Mouse (Mus musculus): ENCODE results near the gene Slc2a9. TPM values are rescaled to one million over a fixed set of nuclear protein-coding genes. Genes with fewer than 3 reads are reported as not detected.

Slc2a9 gene
- total RNA-seq, 2 experiments from 2014 or later, result 0.85 to 2.9 TPM

DNA sequence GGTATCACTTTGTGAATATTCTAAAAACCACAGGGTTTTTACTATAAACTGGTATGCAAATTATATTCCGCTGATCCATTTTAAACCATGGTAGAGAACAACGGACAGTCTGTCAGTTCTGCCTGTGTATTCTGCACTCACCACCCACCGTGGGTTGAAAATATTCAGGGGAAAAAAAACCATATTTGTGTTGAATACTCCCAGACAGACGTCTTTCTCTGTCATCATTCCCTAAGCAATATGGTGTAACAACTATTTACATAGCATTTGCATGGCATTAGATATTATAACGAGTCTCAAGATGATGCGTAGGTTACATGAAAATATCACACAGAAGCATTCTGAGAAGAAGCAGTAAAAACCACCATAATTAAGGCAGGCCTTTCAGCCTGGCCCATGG is 84.1 kb downstream of the Slc2a9 start:
- no peak for DNase-seq
- intact Hi-C loops (cut with DNase I), result no loop called here

DNA sequence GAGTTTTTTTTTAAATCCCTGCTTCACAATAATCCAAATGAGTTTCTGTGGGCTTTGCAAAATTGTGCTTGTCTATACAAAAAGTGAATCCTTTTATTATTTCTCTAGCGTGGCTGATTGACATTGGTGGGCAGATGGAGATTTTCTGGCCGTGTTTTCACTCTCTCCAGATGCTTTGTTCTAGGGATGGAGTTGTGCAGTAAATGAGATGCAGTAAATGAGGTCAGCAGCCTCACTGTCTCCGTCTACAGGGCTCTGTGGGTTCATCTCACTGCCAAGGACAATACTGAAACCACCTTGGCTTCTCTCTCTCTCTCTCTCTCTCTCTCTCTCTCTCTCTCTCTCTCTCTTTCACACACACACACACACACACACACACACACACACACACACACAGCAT is 99.3 kb downstream of the Slc2a9 start:
- DNase-seq, result no peak
- intact Hi-C loops (cut with DNase I), result no loop called here

DNA sequence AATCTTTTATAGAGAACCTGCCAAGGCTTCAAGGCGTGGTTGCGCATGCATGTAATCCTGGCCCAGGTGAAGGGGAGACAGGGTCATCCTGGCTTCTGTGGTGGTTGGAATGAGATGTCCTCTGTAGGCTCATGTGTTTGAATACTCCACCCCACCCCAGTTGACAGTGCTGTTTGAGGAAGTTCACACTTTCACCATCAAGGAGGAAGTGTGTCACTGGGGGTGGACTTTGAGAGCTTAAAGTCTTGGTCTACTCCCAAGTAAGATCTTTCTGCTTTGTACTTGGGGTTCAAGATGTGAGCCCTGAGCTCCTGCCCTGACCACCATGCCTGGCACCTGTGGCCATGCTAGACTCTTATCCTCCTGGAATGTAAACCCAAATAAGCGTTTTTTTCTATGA is 100.7 kb downstream of the Slc2a9 start:
- no peak for DNase-seq
- intact Hi-C loops (cut with DNase I), result no loop called here

DNA sequence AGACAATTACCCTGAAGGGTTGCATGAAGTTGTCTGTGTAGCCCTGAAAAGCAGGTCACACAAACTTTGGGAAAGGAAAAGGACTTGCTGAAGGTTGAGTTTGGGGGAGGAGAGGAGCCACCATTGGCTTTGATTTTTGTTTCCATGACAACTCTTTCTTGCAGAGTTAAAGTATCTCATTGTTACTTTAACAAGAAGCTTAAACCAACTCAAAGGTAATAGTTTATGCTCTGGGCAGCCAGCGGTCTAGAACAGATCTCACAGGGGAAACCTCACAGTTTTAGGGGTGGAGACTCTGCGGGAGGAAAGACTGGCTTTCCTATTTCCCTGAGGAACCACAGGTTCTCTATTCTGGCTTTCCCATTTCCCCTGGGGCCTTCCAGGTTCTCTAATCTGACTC is 114.1 kb downstream of the Slc2a9 start:
- intact Hi-C loops (cut with DNase I), result no loop called here
- no peak for DNase-seq

DNA sequence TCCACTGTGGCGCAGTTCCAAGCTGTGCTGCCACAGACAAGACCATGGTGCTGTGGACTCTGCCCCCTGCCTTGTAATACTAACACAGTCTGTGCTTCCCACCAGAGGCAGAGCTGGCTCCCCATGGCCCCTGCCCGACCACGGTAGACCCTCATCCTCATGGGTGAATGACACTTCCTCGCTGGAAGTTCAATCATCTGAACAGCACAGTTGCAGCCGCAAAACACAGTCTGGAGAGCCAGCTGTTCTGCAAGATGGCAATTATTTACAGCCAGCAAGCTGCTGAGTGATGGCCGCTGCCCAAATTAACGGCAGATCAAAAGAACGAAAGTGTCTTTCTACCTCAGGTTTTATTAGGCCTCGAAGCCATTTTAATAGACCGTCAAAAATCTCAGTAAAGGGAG is 114.5 kb downstream of the Slc2a9 start:
- intact Hi-C loops (cut with DNase I), result no loop called here

DNA sequence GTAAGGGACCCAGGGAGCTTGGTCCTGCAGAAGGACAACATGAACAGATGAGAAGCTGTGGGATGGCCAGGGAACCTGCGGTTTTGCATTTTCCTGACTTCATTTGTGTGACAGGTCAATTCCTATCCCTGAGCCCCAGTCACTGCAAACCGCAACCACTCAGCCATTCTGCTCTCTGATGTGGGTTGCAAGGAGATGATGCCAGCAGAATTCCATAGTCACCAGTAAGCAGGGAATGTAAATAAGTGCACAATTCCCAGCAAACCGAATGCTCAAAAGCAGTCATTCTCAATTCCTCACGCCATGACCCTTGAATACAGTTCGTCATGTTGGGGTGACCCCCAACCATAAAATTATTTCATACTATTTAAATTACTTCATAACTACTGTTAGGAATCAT is 123.0 kb downstream of the Slc2a9 start:
- DNase-seq, result no peak
- intact Hi-C loops (cut with DNase I), result no loop called here

More for the DNA sequence above, 114.5 kb downstream of the Slc2a9 start:
- no peak for DNase-seq

DNA sequence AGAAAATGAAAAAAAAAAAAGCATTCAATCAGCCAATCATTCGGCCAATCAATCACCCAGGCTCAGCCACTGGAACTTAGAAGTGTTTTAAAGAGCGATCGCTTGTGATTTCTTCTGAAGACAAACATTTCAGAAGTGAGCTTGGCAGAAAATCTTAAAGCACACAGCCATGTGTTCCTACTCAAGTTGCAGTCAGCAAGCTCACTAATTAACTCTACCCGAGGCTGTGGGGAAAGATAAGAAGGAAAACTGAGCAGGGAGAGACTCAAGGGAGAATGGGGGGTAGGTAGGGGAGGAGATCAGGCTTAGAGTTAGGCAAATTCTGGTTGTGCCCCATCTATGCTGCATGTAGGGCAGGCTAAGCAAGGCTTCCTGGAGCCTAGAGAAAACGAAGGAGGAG is 130.6 kb downstream of the Slc2a9 start:
- no peak for DNase-seq
- intact Hi-C loops (cut with DNase I), result no loop called here

DNA sequence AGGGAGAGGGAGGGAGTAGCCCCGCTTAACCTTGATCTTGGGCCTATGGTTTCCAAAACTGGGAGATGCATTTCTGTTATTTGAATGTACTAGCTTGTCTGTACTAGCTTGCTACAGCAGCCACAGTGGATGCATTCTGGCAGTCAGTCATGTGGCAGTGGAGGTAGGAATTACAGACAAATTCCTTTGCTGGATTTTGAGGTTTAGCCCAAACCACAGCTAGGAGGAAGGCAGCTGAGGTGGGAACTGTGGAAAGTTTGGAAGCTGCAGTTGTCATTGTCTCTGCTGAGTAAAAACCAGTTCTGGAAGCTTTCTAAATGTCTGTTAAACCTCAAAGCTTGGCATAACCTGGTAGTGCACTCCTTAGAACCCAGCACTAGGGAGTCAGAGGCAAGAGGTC is 131.6 kb downstream of the Slc2a9 start:
- DNase-seq, result no peak
- intact Hi-C loops (cut with DNase I), result no loop called here

DNA sequence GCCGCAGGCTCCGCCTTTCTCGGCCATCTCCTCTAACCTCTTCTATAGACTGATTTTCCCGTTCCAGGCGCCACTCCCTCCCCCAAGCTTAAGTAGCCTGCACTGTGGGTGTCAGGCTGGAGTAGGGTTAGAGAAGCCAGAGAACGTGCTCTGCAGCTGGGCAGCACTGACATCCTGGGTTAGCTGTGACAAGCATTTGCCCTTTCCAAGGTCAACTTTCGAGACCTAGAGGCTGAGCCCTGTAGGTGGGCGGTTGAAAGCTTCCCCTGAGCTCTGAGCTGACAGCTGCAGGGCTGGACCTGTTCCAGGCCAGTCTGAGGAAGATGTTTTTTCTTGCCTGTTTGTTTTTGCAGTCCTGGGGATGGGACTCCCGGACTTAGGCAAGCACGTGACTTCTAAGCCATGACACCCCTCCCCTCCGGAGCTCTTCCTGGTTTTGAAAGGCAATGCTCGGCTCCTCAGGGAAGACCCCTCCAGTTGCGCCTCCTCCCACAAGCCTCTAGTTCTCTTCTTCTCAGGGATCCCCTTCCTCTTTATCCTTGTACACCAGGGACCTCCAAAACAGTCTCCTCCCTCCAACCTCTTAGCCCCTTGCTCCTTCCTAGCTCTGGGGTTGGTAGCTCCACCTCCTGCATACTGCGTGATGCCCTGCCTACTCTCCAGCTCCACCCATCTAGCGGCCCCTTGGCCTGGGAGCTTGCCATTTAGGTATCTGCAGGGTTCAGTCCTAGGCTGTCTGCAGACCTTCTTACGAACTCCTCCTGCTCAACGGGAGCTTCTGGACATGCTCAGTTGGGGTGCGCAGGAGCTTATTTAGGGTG is 136.1 kb downstream of the Slc2a9 start:
- intact Hi-C loops (cut with DNase I), result no loop called here

DNA sequence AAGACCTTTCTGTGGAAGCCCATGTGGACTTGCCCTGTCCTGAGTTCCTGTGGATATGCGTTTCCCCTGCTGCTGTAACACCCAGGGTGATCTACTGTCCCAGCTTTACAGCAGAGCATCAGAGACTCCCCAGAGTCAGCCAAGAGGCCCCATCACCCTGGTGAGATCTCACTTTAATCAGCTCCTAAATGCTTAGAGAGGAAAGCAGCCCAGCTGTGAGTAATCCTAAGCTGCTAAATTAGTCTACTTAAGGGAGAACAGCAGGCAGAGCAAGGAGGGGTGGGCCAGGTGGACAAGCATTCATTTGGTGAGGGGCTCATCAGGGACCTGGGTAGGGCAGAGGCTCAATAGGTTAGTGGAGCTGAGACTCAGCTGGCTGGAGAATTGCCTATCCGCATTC is 137.4 kb downstream of the Slc2a9 start:
- intact Hi-C loops (cut with DNase I), result no loop called here
- no peak for DNase-seq

More for the DNA sequence above, 136.1 kb downstream of the Slc2a9 start:
- peak; percentile 56 to 65 for DNase-seq

DNA sequence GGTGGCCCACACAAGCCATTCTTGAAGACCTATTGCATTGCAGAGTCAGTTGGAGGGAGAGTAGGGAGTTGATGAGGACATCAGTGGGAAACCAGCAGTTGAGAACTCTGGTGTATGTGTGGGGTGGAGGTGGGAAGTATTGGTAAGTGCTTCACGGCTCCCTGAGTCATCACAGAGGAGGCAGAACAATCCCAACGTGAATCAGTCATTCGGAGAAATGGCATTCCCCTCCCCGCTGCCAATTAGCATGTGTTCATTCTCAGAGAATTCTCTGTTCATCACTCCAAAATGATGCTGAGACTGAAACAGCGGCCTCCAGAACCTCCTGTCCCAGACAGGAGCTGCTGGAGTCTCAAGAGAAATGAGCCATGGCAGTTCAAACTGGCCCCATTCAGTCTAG is 138.5 kb downstream of the Slc2a9 start:
- intact Hi-C loops (cut with DNase I), result no loop called here

DNA sequence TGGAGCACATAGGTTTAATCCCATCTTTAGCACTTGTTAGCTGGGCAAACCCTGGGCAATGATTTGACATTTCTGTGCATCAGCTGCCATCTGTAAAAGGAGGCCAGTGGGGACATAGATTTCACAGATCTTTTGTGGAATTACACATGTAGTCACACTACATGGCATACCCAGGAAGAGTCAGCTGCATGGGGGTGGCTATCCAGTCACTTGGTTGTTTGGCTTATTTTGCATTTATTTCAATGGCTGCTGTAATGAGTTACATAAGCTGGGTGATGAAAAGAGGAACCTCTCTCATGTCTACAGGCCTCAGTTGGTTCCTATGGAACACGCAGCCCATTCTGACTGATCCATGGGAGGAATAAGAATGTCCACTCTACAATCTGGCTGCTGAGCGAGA is 143.2 kb downstream of the Slc2a9 start:
- intact Hi-C loops (cut with DNase I), result no loop called here
- no peak for DNase-seq

More for the DNA sequence above, 138.5 kb downstream of the Slc2a9 start:
- DNase-seq, result no peak

DNA sequence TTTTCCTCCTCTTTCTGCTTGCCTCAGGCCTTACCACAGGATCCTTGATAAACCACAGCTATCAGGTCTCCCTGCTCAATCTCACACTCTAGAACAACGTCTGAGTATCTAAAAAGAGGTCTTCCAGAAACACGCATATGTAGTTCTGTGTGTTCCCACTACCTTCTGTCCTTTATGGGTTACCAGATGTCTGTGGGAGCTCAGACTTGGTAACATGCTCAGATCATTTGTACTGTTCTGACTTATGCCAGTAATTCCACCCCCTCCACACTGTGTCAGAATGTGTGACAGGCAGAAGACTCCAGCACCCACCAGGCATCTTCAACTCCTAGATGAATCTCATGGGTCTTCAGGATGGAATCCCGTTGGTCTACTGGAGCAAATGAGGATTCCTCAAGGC is 146.0 kb downstream of the Slc2a9 start:
- intact Hi-C loops (cut with DNase I), result no loop called here
- DNase-seq, result no peak

DNA sequence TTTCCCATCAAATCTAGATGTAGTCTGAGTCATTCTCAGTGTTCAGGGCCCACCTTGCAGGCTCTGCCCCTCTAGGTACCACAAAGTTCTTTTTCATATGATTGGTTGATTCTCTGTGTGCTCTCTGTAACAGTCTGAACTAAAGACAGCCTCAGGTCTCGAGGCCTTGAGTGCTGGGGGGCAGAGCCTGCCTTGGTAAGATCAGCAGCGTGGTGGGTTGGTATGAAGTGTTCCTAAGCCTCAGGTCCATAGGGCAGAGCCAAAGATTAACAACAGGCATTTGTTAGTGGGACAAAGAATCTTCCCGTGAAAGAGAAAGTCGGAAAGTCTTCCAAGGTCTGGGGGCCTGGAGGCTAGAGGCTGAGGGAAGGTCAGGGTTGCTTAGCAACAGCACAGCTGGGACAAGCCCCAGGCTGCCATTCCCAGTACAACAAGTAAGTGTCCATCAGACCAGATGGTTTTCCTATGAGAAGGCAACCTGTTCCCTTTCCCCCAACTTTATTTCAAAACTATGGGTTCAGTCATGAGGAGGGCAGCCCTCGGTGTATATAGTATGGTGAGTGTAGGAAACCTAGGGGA is 152.5 kb downstream of the Slc2a9 start:
- no peak for DNase-seq
- intact Hi-C loops (cut with DNase I), result no loop called here

DNA sequence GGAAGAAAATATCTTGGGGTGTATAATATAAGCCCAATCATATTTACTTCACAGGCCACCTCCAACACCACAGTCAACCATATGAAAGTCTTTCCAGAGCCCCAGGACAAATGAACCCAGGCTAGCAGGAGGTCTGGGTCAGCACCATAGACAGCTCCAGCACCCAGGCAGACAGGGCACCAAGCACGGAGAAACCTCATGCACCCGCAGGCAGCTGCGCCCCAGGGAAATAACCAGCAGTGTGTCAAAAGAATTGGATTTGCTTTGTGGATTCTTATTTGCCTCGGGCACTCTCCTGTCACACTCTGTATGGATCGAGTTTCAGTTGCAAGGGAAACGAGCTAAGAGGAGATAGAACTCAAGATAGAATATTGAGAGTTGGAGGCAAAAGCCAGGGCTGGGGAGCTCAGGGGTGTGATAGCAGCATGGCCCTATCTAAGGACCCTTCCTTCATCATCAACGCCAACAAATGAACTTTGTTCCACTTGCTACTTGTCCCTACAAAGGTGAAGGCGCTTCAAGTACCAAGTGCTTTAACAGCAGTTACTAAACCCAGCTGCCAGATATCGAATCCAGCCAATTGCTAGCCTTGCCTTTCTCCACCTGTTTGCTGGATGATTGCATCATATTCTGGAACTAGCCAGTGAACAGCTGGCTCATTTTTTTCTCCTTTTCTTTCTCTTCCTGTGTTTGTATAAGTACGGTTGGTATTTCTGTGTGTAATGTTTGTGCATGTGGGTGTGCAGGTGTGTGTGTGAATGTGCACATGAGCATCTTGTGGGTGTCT is 156.1 kb downstream of the Slc2a9 start:
- intact Hi-C loops (cut with DNase I), result no loop called here
- DNase-seq, result peak; percentile 21 to 55

DNA sequence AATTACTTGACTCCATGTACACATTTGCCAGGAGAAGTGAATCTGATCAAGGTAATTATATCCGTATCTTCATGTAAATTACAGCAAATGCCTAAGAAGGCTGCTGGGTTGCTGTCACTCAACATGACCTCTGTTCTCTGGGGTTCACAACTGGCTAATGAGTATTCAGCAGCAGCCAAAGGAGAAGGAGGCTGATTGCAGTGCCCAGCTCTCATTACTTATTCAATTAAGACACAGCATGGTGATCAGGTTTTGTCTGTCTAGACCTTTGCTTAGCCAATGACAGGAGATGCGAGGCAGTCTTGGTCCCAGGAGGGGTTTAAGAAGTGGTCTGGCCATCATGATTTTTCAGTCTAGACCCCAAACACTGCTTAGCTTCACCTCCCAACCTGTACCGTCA is 159.8 kb downstream of the Slc2a9 start:
- DNase-seq, result no peak
- intact Hi-C loops (cut with DNase I), result no loop called here

DNA sequence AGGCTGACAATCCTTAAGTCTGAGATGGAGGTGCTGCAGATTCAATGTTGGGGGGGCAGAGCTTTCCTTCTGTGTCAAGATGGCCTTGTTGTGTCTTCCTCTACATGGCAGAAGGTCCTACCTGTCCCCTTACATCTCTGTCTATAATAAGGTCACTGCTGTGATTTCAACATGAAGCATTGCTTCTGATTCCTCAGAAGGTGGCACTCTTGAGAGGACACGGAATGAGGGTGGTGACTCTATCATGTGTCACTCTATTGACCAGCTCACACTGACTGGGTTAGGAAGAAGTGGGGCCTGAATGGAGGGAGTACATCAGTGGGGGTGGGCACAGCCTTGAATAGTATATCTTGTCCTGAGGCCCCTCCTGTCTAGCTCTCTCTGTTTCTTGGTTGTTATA is 168.4 kb downstream of the Slc2a9 start:
- no peak for DNase-seq
- intact Hi-C loops (cut with DNase I), result no loop called here

DNA sequence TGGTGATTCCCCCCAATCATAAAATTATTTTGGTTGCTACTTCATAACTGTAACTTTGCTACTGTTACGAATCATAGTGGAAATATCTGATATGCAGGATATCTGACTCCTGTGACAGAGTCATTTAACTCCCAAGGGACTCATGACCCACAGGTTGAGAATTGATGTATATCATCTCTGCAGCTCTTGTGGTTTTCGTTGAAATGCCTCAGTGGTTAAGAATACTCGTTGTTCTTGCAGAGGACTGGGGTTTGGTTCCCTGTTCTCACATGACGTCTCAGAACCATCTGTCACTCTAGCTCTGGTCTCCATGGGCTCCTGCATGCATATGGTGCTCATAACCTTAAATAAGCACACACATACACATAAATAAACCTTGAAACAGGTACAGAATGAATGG is 169.6 kb downstream of the Slc2a9 start:
- intact Hi-C loops (cut with DNase I), result no loop called here
- DNase-seq, result no peak

DNA sequence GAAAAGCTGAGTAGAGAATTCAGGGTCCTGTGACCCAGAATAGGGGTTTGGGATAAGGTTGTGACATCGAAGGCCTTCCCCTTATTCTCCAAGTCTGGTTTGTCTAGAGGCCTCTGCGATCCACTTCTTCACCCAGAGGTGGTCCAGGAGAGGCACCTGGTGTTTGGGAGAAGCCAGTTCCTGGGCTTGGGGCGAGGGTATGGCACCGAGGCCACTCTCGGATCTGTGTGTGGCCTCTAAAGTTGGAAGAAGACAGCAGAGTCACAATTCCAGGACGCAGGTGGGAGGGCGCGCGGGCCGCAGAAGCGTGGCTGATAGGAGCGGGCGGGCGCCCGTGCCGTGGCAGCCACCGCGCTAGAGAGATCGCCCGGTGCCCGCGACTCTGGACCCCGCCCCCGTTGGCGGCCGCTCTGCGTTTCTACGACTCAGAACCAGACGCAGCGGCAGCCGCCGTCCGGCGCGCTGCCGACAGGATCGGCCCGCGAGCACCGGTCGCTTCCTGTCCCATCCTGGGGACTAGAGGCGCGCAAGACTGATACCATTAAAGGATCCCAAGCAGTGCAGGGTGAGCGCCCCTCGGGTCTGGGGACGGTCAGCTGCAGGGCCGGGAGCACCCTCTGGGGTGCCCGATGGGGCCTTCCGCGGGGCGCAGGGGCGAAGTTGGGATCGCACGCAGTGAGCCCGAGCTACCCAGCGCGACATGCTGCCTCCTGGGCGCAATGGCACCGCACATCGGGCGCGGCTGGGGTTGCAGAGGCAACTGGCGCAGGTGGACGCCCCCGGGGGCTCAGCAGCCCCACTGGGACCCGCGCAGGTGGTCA is 183.8 kb downstream of the Slc2a9 start, which contains the start of gene Drd5:
TSS of gene Drd5 (plus strand) at position 402 of the 821 bp plus-strand sequence.
- intact Hi-C loops (cut with DNase I), result no loop called here
- DNase-seq, result no peak

DNA sequence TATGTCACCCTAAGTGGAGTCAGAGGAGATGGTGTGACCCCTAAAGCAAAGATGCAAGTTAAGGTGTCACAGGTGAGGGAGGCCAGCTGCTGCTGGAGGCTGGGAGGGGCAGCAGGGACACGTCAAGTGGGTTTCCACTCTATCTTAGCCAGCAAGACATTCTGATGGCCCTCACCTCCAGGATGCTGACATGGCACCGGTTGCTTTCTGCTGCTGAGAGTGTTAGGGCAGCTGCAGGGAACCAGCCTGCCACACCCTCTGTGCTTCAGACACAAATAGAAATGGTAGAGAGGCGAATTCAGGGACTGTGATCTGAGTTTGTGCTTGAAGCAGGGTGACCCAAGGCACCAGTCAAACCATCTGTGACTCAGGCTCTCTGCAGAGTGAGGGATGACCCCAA is 193.1 kb downstream of the Slc2a9 start:
- intact Hi-C loops (cut with DNase I), result loop anchor here (5.0 kb wide), 1 partner anchor 278 kb away; no protein-coding TSS in a partner anchor
- no peak for DNase-seq

Measured in heart, postnatal 14 days (tissue).